Comparison of ENCODE assay signal across 17 mouse cellular contexts in genomic region chr9:58674736-58675135, GRCm38 (mm10).
"Had no signal": no experiment of that assay in that cellular context is flagged by ENCODE, and none has a peak within 500 bp of the region (broad histone marks: within the 10 kb centered on the region; RNA-seq: fewer than 3 reads in every experiment).

No protein-coding gene starts in this region.

- H3K4me1 ChIP-seq: neural tube, embryonic 12.5 days; neural tube, embryonic 13.5 days; neural tube, embryonic 15.5 days; stomach, embryonic 15.5 days had no signal

- H3K27me3 ChIP-seq: neural tube, embryonic 12.5 days; neural tube, embryonic 13.5 days; neural tube, embryonic 15.5 days; stomach, embryonic 15.5 days had no signal

- DNase-seq: retina, postnatal 1 day; right cerebral cortex, adult 18-20 months; right cerebral cortex, postnatal 14 days; right cerebral cortex, postnatal 25 days; right cerebral cortex, postnatal 4 days; spleen, adult 18-20 months; thymus, adult 18-20 months; thymus, adult 2 months; thymus, postnatal 14 days; thymus, postnatal 25 days; thymus, postnatal 36 days; thymus, postnatal 4 days had no signal

- H3K4me2 ChIP-seq: neural tube, embryonic 12.5 days; neural tube, embryonic 13.5 days; neural tube, embryonic 15.5 days; stomach, embryonic 15.5 days had no signal

- H3K9ac ChIP-seq: neural tube, embryonic 12.5 days; neural tube, embryonic 13.5 days; neural tube, embryonic 15.5 days; stomach, embryonic 15.5 days had no signal

- H3K9me3 ChIP-seq: neural tube, embryonic 12.5 days; neural tube, embryonic 13.5 days; neural tube, embryonic 15.5 days; stomach, embryonic 15.5 days had no signal

- H3K27ac ChIP-seq: neural tube, embryonic 12.5 days; neural tube, embryonic 13.5 days; neural tube, embryonic 15.5 days; stomach, embryonic 15.5 days; stomach, postnatal 0 days had no signal

- H3K4me3 ChIP-seq: neural tube, embryonic 12.5 days; neural tube, embryonic 13.5 days; neural tube, embryonic 15.5 days; stomach, embryonic 15.5 days had no signal

- H3K36me3 ChIP-seq: neural tube, embryonic 12.5 days; neural tube, embryonic 13.5 days; neural tube, embryonic 15.5 days; stomach, embryonic 15.5 days had no signal
